9 mouse cellular contexts compared by ENCODE assay signal in genomic region chr6:141309872-141310271, GRCm38 (mm10).
DNase-seq lines count a peak whose midpoint lies in the region; ATAC-seq and TF ChIP-seq lines count a peak whose summit lies in the region.
"Had no signal": no experiment of that assay in that cellular context is flagged by ENCODE, and none has a peak within 500 bp of the region (broad histone marks: within the 10 kb centered on the region; RNA-seq: fewer than 3 reads in every experiment).

No protein-coding gene starts in this region.

- no peaks in the 10 kb centered on the region for H3K27me3 ChIP-seq in heart, embryonic 10.5 days (ENCODE audit: insufficient read depth, poor library complexity, severe bottlenecking)
- no peaks in the 10 kb centered on the region for H3K27me3 ChIP-seq in liver, postnatal 0 days (ENCODE audit: insufficient read depth, low read length)
- no peaks in the 10 kb centered on the region for H3K27me3 ChIP-seq in liver, embryonic 12.5 days (replicated peaks)
- H3K27me3 ChIP-seq: limb, embryonic 15.5 days had no signal

- 36% methylated on average over 3 of the region's 3 CpGs for WGBS in heart, embryonic 10.5 days
- WGBS in liver, postnatal 0 days (ENCODE audit: insufficient replicate concordance), result 30% methylated on average over 3 of the region's 3 CpGs
- 28% methylated on average over 3 of the region's 3 CpGs for WGBS in liver, embryonic 12.5 days (ENCODE audit: insufficient replicate concordance)

- TF ChIP-seq EP300 in liver, postnatal 0 days (IDR thresholded peaks at IDR 0.05; ENCODE audit: low read depth), result no peak

- H3K27ac ChIP-seq in heart, embryonic 10.5 days, result 0 out of 2 replicates have a peak overlapping the region, but pooled peaks have one; percentile 42
- no peak overlapping the region for H3K27ac ChIP-seq in liver, postnatal 0 days (ENCODE audit: low read depth)
- H3K27ac ChIP-seq in liver, embryonic 12.5 days, result no peak overlapping the region
- H3K27ac ChIP-seq: hindbrain, embryonic 10.5 days; limb, embryonic 15.5 days had no signal

- no peak overlapping the region for H3K4me2 ChIP-seq in liver, postnatal 0 days (ENCODE audit: low read depth, low read length)
- no peak overlapping the region for H3K4me2 ChIP-seq in liver, embryonic 12.5 days
- H3K4me2 ChIP-seq: limb, embryonic 15.5 days had no signal

- H3K36me3 ChIP-seq in heart, embryonic 10.5 days, result no peaks in the 10 kb centered on the region
- no peaks in the 10 kb centered on the region for H3K36me3 ChIP-seq in liver, postnatal 0 days (replicated peaks; ENCODE audit: insufficient read depth, low read length)
- no peaks in the 10 kb centered on the region for H3K36me3 ChIP-seq in liver, embryonic 12.5 days
- H3K36me3 ChIP-seq: hindbrain, embryonic 10.5 days had no signal

- H3K4me1 ChIP-seq in heart, embryonic 10.5 days, result peaks cover 8% of the 10 kb centered on the region; the same call in 1 of the 2 replicates
- no peaks in the 10 kb centered on the region for H3K4me1 ChIP-seq in liver, postnatal 0 days (ENCODE audit: insufficient read depth)
- H3K4me1 ChIP-seq in liver, embryonic 12.5 days, result no peaks in the 10 kb centered on the region
- H3K4me1 ChIP-seq: hindbrain, embryonic 10.5 days had no signal

- no peaks in the 10 kb centered on the region for H3K9me3 ChIP-seq in heart, embryonic 10.5 days
- H3K9me3 ChIP-seq in liver, postnatal 0 days (ENCODE audit: low read length), result no peaks in the 10 kb centered on the region
- no peaks in the 10 kb centered on the region for H3K9me3 ChIP-seq in liver, embryonic 12.5 days (replicated peaks)
- H3K9me3 ChIP-seq: hindbrain, embryonic 10.5 days; limb, embryonic 15.5 days had no signal

- TF ChIP-seq CTCF in liver, postnatal 0 days (IDR thresholded peaks at IDR 0.05; ENCODE audit: low read depth), result peak; percentile 45

- ATAC-seq in liver, postnatal 0 days, result no peak
- ATAC-seq in liver, embryonic 12.5 days, result no peak

- no peak for DNase-seq in heart, embryonic 10.5 days (ENCODE audit: low spot score)
- no peak for DNase-seq in heart, postnatal 25 days (ENCODE audit: low spot score)
- DNase-seq in liver, postnatal 0 days, result no peak
- peak; percentile 32 for DNase-seq in brain, adult 2 months (ENCODE audit: low read depth, low spot score)
- DNase-seq in retina, embryonic 14.5 days (ENCODE audit: low spot score), result peak; percentile 35
- DNase-seq in left cerebral cortex, adult 11 months (ENCODE audit: low spot score), result no peak

- no peak overlapping the region for H3K4me3 ChIP-seq in heart, embryonic 10.5 days
- no peak overlapping the region for H3K4me3 ChIP-seq in liver, postnatal 0 days (ENCODE audit: low read depth, low read length)
- no peak overlapping the region for H3K4me3 ChIP-seq in liver, embryonic 12.5 days
- H3K4me3 ChIP-seq: hindbrain, embryonic 10.5 days; limb, embryonic 15.5 days had no signal

- intact Hi-C loops in heart, postnatal 25 days (cut with DNase I), result loop anchor here (2.0 to 10.0 kb wide), 2 partner anchors 59 to 385 kb away; no protein-coding TSS in a partner anchor

- H3K9ac ChIP-seq in liver, postnatal 0 days (replicated peaks), result no peak overlapping the region
- H3K9ac ChIP-seq in liver, embryonic 12.5 days, result no peak overlapping the region
- H3K9ac ChIP-seq: limb, embryonic 15.5 days had no signal

Comparison
In these comparisons a context has a peak if more than half of its experiments do, and no peak if none do; other contexts are left out.
1. DNase-seq: peak in brain, adult 2 months (single experiment) and retina, embryonic 14.5 days (single experiment); none in heart, embryonic 10.5 days (single experiment), heart, postnatal 25 days (single experiment), liver, postnatal 0 days (single experiment) and left cerebral cortex, adult 11 months (single experiment).